ENCODE assay signal across 12 mouse cellular contexts in the genomic region with DNA sequence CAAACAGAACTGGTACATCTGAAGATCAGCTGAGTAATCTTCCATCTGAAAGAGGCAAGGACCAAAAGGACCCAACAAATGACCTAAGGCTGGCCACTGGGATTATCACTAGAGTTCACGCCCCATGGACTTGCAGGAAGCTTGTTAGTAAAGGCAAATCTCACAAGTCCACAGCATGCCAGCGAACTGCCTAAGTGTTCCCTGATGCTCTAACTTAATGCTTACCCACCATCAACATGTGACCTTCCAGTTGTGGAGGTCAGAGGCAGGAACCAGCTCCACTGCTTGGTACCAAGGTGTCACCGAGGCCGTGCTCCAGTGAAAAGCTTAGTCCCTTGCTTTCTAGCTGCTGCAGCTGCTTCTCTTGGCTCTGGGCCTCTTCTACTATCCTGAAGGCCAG. TPM values are rescaled to one million over a fixed set of nuclear protein-coding genes. Genes with fewer than 3 reads are reported as not detected.
DNase-seq lines count a peak whose midpoint lies in the region; ATAC-seq and TF ChIP-seq lines count a peak whose summit lies in the region.
"Had no signal": no experiment of that assay in that cellular context is flagged by ENCODE, and none has a peak within 500 bp of the region (broad histone marks: within the 10 kb centered on the region; RNA-seq: fewer than 3 reads in every experiment).

No protein-coding gene starts in this region.

- H3K4me3 ChIP-seq in limb, embryonic 11.5 days (ENCODE audit: low read depth, low read length), result no peak overlapping the region
- no peak overlapping the region for H3K4me3 ChIP-seq in limb, embryonic 10.5 days
- H3K4me3 ChIP-seq in kidney, adult 2 months (ENCODE audit: insufficient read depth, low read depth, low read length), result no peak overlapping the region
- H3K4me3 ChIP-seq in liver, embryonic 15.5 days (replicated peaks), result 0 out of 2 replicates have a peak overlapping the region, but pooled peaks have one; percentile 6
- H3K4me3 ChIP-seq: embryonic facial prominence, embryonic 13.5 days; hindbrain, embryonic 15.5 days; lung, embryonic 15.5 days; midbrain, embryonic 13.5 days had no signal

- peaks cover 8% of the 10 kb centered on the region; the same call in 1 of the 2 replicates for H3K4me1 ChIP-seq in limb, embryonic 11.5 days (ENCODE audit: control insufficient read depth, insufficient read depth, low read length)
- H3K4me1 ChIP-seq in limb, embryonic 10.5 days, result peaks cover 28% of the 10 kb centered on the region
- H3K4me1 ChIP-seq in kidney, adult 2 months (ENCODE audit: control insufficient read depth, insufficient read depth, low read length), result peaks cover 47% of the 10 kb centered on the region
- peaks cover 78% of the 10 kb centered on the region for H3K4me1 ChIP-seq in liver, embryonic 15.5 days (replicated peaks)
- H3K4me1 ChIP-seq: hindbrain, embryonic 15.5 days had no signal

- H3K9me3 ChIP-seq in limb, embryonic 11.5 days (ENCODE audit: control insufficient read depth, low read length), result no peaks in the 10 kb centered on the region
- H3K9me3 ChIP-seq in limb, embryonic 10.5 days (replicated peaks), result no peaks in the 10 kb centered on the region
- H3K9me3 ChIP-seq in liver, embryonic 15.5 days (replicated peaks), result no peaks in the 10 kb centered on the region
- H3K9me3 ChIP-seq: embryonic facial prominence, embryonic 13.5 days; hindbrain, embryonic 15.5 days; lung, embryonic 15.5 days; midbrain, embryonic 13.5 days had no signal

- peak; percentile 1 for DNase-seq in adrenal gland, postnatal 10 days
- no peak for DNase-seq in adrenal gland, adult 18-20 months (ENCODE audit: low spot score in 2 of 2)
- peak; percentile 23 for DNase-seq in limb, embryonic 11.5 days (ENCODE audit: low spot score)
- DNase-seq in limb, embryonic 10.5 days (ENCODE audit: low spot score), result no peak
- peak; percentile 58 for DNase-seq in kidney, adult 2 months
- DNase-seq in cerebellum, adult 11 months, result no peak
- DNase-seq in layer of hippocampus, postnatal 25 days (ENCODE audit: extremely low spot score in 1 of 2, low spot score in 1 of 2), result no peak

- no peaks in the 10 kb centered on the region for H3K36me3 ChIP-seq in limb, embryonic 11.5 days (ENCODE audit: control insufficient read depth, insufficient read depth, low read length)
- H3K36me3 ChIP-seq in limb, embryonic 10.5 days, result no peaks in the 10 kb centered on the region
- no peaks in the 10 kb centered on the region for H3K36me3 ChIP-seq in kidney, adult 2 months (ENCODE audit: control insufficient read depth, insufficient read depth, low read length)
- H3K36me3 ChIP-seq in liver, embryonic 15.5 days (replicated peaks), result peaks cover 38% of the 10 kb centered on the region
- H3K36me3 ChIP-seq: embryonic facial prominence, embryonic 13.5 days; hindbrain, embryonic 15.5 days; lung, embryonic 15.5 days; midbrain, embryonic 13.5 days had no signal

- 58% methylated on average over 4 of the region's 4 CpGs for WGBS in limb, embryonic 11.5 days
- 68% methylated on average over 4 of the region's 4 CpGs for WGBS in limb, embryonic 10.5 days
- 40% methylated on average over 4 of the region's 4 CpGs for WGBS in kidney, adult 2 months
- WGBS in liver, embryonic 15.5 days (ENCODE audit: insufficient replicate concordance), result 83% methylated on average over 4 of the region's 4 CpGs

- no peak overlapping the region for H3K4me2 ChIP-seq in limb, embryonic 11.5 days (ENCODE audit: low read depth, severe bottlenecking)
- peak overlapping the region; percentile 69 for H3K4me2 ChIP-seq in liver, embryonic 15.5 days
- H3K4me2 ChIP-seq: hindbrain, embryonic 15.5 days; lung, embryonic 15.5 days; midbrain, embryonic 13.5 days had no signal

- no peak overlapping the region for H3K9ac ChIP-seq in limb, embryonic 11.5 days (ENCODE audit: low read length)
- peak overlapping the region; percentile 25 for H3K9ac ChIP-seq in liver, embryonic 15.5 days
- H3K9ac ChIP-seq: embryonic facial prominence, embryonic 13.5 days; hindbrain, embryonic 15.5 days; lung, embryonic 15.5 days; midbrain, embryonic 13.5 days had no signal

- ATAC-seq in limb, embryonic 11.5 days (ENCODE audit: insufficient number of reproducible peaks, low FRiP score, low TSS enrichment, low read depth), result no peak
- ATAC-seq in liver, embryonic 15.5 days (ENCODE audit: insufficient read depth), result no peak
- ATAC-seq: midbrain, embryonic 13.5 days had no signal

- no peaks in the 10 kb centered on the region for H3K27me3 ChIP-seq in limb, embryonic 11.5 days (ENCODE audit: control insufficient read depth, insufficient read depth, low read length)
- no peaks in the 10 kb centered on the region for H3K27me3 ChIP-seq in limb, embryonic 10.5 days (ENCODE audit: low read depth, poor library complexity, severe bottlenecking)
- H3K27me3 ChIP-seq in kidney, adult 2 months (replicated peaks; ENCODE audit: control insufficient read depth, insufficient read depth, low read length), result no peaks in the 10 kb centered on the region
- no peaks in the 10 kb centered on the region for H3K27me3 ChIP-seq in liver, embryonic 15.5 days
- H3K27me3 ChIP-seq: embryonic facial prominence, embryonic 13.5 days; hindbrain, embryonic 15.5 days; lung, embryonic 15.5 days; midbrain, embryonic 13.5 days had no signal

- TF ChIP-seq CTCF in kidney, adult 2 months (conservative IDR thresholded peaks at IDR 0.05; ENCODE audit: insufficient read depth, insufficient read length, low read depth, low read length), result no peak

- no peak for TF ChIP-seq POLR2A in kidney, adult 2 months (IDR thresholded peaks at IDR 0.05; ENCODE audit: low read depth, low read length)

- H3K27ac ChIP-seq in limb, embryonic 11.5 days (replicated peaks; ENCODE audit: low read depth, low read length), result no peak overlapping the region
- no peak overlapping the region for H3K27ac ChIP-seq in limb, embryonic 10.5 days
- H3K27ac ChIP-seq in kidney, adult 2 months (ENCODE audit: insufficient read depth, low read depth, low read length), result peak overlapping the region; percentile 83
- H3K27ac ChIP-seq in liver, embryonic 15.5 days (replicated peaks), result peak overlapping the region; percentile 97
- H3K27ac ChIP-seq: hindbrain, embryonic 15.5 days; midbrain, embryonic 13.5 days had no signal

RNA-seq across cellular contexts. Expression of gene Trak2, which starts 21.4 kb away (rescaled TPM):
- 10 to 100 TPM; 38.9 to 54.9 TPM for total RNA-seq in adrenal gland, postnatal 10 days (2021)
- 10 to 100 TPM; 46.3 to 70.8 TPM for total RNA-seq in adrenal gland, adult 18-20 months (2021)
- polyA plus RNA-seq in limb, embryonic 11.5 days (2014; fragmentation: Nextera tagmentation; extraction: Ambion mirVana), result 8.3 and 10.0 TPM in 2 replicates
- 7.5 and 9.3 TPM in 2 replicates for polyA plus RNA-seq in limb, embryonic 10.5 days (2016; fragmentation: Nextera tagmentation; extraction: Ambion mirVana)
- 55.4 and 63.1 TPM in 2 replicates for polyA plus RNA-seq in kidney, adult 2 months (2012; rRNA removed)
- polyA plus RNA-seq in liver, embryonic 15.5 days (2015; fragmentation: Nextera tagmentation; extraction: Ambion mirVana), result 53.1 and 57.4 TPM in 2 replicates
- 100 to 1,000 TPM; 188 to 202 TPM for total RNA-seq in layer of hippocampus, postnatal 25 days (2021)

RNA-seq across cellular contexts. Expression of gene Stradb, which starts 21.5 kb away (rescaled TPM):
- total RNA-seq in adrenal gland, postnatal 10 days (2021), result 10 to 100 TPM; 36.2 to 51.2 TPM
- 10 to 100 TPM; 32.7 to 47.4 TPM for total RNA-seq in adrenal gland, adult 18-20 months (2021)
- polyA plus RNA-seq in limb, embryonic 11.5 days (2014; fragmentation: Nextera tagmentation; extraction: Ambion mirVana), result 23.2 and 23.8 TPM in 2 replicates
- 19.1 and 20.2 TPM in 2 replicates for polyA plus RNA-seq in limb, embryonic 10.5 days (2016; fragmentation: Nextera tagmentation; extraction: Ambion mirVana)
- polyA plus RNA-seq in kidney, adult 2 months (2012; rRNA removed), result 25.0 and 26.6 TPM in 2 replicates
- polyA plus RNA-seq in liver, embryonic 15.5 days (2015; fragmentation: Nextera tagmentation; extraction: Ambion mirVana), result 48.9 and 51.7 TPM in 2 replicates
- total RNA-seq in layer of hippocampus, postnatal 25 days (2021), result 10 to 100 TPM; 42.3 to 46.0 TPM

Comparison
In these comparisons a context has a peak if more than half of its experiments do, and no peak if none do; other contexts are left out.
1. DNase-seq: peak in adrenal gland, postnatal 10 days (single experiment), limb, embryonic 11.5 days (single experiment) and kidney, adult 2 months (single experiment); none in adrenal gland, adult 18-20 months (0 of 2), limb, embryonic 10.5 days (single experiment), cerebellum, adult 11 months (single experiment) and layer of hippocampus, postnatal 25 days (0 of 2).
2. H3K27ac ChIP-seq: peak in kidney, adult 2 months (single experiment) and liver, embryonic 15.5 days (single experiment); none in limb, embryonic 11.5 days (single experiment) and limb, embryonic 10.5 days (single experiment).